Mouse (Mus musculus) midbrain, postnatal 0 days (tissue): ENCODE measurements around the gene Wiz. TPM values are rescaled to one million over a fixed set of nuclear protein-coding genes. Genes with fewer than 3 reads are reported as not detected.

Source experiments
- ATAC-seq: fragments of 200-750 bp; cut with Nextera tagmentation; 2 replicates; pipeline ENCODE4 v1.8.0; 2017; ENCODE audit warnings: moderate number of reproducible peaks, mild to moderate bottlenecking, moderate TSS enrichment, moderate library complexity; ENCODE audit not compliant: low FRiP score
- DNase-seq: peaks from one replicate; pipeline ENCODE4 v3.0.0-alpha.2; 2015; ENCODE audit warnings: low spot score
- H3K27ac ChIP-seq: fragments of 300-500 bp; sonication (generic); 2 replicates; pipeline ENCODE4 v1.5.1; 2014; ENCODE audit warnings: low read depth, mild to moderate bottlenecking, low read length, mixed read lengths
- H3K27me3 ChIP-seq: fragments of 300-500 bp; sonication (generic); 2 replicates; pipeline ENCODE4 v1.6.1; 2014; ENCODE audit warnings: low read length, control low read depth, mixed read lengths; ENCODE audit not compliant: insufficient read depth
- H3K36me3 ChIP-seq: fragments of 300-500 bp; sonication (generic); 2 replicates; pipeline ENCODE4 v1.6.1; 2014; ENCODE audit warnings: low read length, control low read depth, mixed read lengths; ENCODE audit not compliant: insufficient read depth
- H3K4me1 ChIP-seq: fragments of 300-500 bp; sonication (generic); 2 replicates; pipeline ENCODE4 v1.6.1; 2014; ENCODE audit warnings: mild to moderate bottlenecking, control low read depth, antibody characterized with exemption, low read length, mixed read lengths; ENCODE audit not compliant: insufficient read depth
- H3K4me2 ChIP-seq: fragments of 300-500 bp; sonication (generic); 2 replicates; pipeline ENCODE4 v1.6.1; 2014; ENCODE audit warnings: low read depth, mild to moderate bottlenecking, low read length, mixed read lengths; ENCODE audit not compliant: poor library complexity, severe bottlenecking
- H3K4me3 ChIP-seq: fragments of 300-500 bp; sonication (generic); 2 replicates; pipeline ENCODE4 v1.5.1; 2014; ENCODE audit warnings: low read depth, mild to moderate bottlenecking, low read length, moderate library complexity
- H3K9ac ChIP-seq: fragments of 300-500 bp; sonication (generic); replicated peaks from 2 replicates; pipeline ENCODE4 v1.6.1; 2014; ENCODE audit warnings: mild to moderate bottlenecking, low read length, moderate library complexity, mixed read lengths; ENCODE audit not compliant: poor library complexity, severe bottlenecking
- H3K9me3 ChIP-seq: fragments of 300-500 bp; sonication (generic); 2 replicates; pipeline ENCODE4 v1.6.1; 2016; ENCODE audit warnings: low read length, control low read depth
- CTCF ChIP-seq: IDR thresholded peaks from 2 replicates; pipeline ENCODE4 v1.5.1; 2016; ENCODE audit warnings: antibody characterized with exemption, mild to moderate bottlenecking
- WGBS: fragments of 180-500 bp; shearing (Covaris S2); extraction: QIAGEN DNeasy Blood & Tissue Kit; methylation state at CpG from one replicate; pipeline ENCODE4 v1.1.7; 2014; 5-methylcytosine and 5-hydroxymethylcytosine counted together
- polyA plus RNA-seq: library from polyadenylated mRNA; unstranded; fragments of >200 nt; fragmentation: Nextera tagmentation; extraction: Ambion mirVana; gene quantifications from 2 replicates; pipeline ENCODE4 v1.2.1, GENCODE M21; 2015
- total RNA-seq: library from RNA; depleted of rRNA; stranded (reverse); fragments of >200 nt; gene quantifications from 2 replicates; pipeline ENCODE4 v1.2.3, GENCODE M21; 2014

The Wiz gene
- total and polyA plus RNA-seq, 2 experiments from 2014 or later, result 41.3 to 68.0 TPM

DNA sequence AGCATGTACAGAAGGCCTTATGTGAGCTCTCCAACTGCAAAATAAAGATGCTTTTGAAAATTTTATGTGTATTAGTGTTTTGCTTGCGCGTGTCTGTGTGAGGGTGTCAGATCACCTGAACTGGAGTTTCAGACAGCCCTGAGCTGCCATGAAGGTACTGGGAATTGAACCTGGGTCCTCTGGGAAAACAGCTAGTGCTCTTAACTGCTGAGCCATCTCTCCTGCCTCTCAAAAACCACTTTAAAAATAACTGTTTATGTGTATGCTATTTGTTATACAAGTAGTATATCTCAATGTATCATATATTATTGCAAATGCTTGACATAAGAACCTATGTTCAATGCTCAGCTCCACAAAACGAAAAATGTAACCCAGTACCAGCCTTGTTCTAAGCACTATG is 38.0 kb downstream of the Wiz start:
- no peaks in the 10 kb centered on the region for H3K27me3 ChIP-seq
- DNase-seq (no peak), ATAC-seq (no peak)
- H3K27ac ChIP-seq, result no peak overlapping the region
- 76% methylated on average over 3 of the region's 3 CpGs for WGBS
- H3K4me2 ChIP-seq, result no peak overlapping the region
- H3K4me3 ChIP-seq, result no peak overlapping the region; the same call in 1 of the 2 replicates
- peaks cover 8% of the 10 kb centered on the region; the same call in 1 of the 2 replicates for H3K4me1 ChIP-seq
- H3K9me3 ChIP-seq, result no peaks in the 10 kb centered on the region
- H3K9ac ChIP-seq, result no peak overlapping the region
- H3K36me3 ChIP-seq, result peaks cover 27% of the 10 kb centered on the region
- no peak for TF ChIP-seq CTCF

DNA sequence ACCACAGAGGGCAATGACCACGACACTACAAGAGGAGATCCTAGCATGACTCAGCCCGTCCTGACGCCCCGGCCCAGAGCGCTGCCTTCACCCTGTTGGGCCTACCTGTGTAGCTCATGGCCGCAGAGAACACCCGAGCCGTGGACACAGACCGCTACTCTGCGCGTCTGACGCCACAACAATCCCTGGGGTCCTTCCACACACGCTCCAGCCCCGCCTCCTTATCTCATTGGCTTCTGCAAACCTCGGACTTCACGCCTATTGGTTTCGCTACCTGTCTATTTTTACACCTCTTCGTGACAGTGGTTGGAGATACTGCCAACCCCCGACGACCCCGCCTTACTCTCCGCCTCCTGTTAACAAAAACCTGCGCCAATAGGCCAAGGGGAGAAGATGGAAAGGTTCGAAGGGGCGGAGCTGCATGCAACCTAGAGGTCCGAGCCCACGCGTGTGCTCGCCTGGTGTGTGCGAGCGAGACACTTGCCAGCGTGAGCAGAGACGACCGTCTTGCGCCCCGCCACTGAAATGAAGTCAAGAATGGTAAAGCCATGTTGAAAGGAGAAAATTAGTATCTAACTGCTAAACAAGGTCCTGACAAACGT is 38.8 kb downstream of the Wiz start, which contains the start of gene Akap8l:
Akap8l (minus strand) TSS at position 226 of the 602 bp plus-strand sequence.
- peak; percentile 97 for ATAC-seq
- DNase-seq, result peak; percentile 99
- H3K27ac ChIP-seq, result peak within 1 kb of the TSS; percentile 91
- peaks cover 19% of the 10 kb centered on the region for H3K36me3 ChIP-seq
- peak within 1 kb of the TSS; percentile 77 for H3K9ac ChIP-seq
- H3K4me2 ChIP-seq, result peak within 1 kb of the TSS; percentile 69
- H3K9me3 ChIP-seq, result no peaks in the 10 kb centered on the region
- under 1% methylated on average over 37 of the region's 37 CpGs for WGBS
- no peak for TF ChIP-seq CTCF
- H3K27me3 ChIP-seq, result no peaks in the 10 kb centered on the region
- peak within 1 kb of the TSS; percentile 81 for H3K4me3 ChIP-seq
- peaks cover 8% of the 10 kb centered on the region; the same call in 1 of the 2 replicates for H3K4me1 ChIP-seq

DNA sequence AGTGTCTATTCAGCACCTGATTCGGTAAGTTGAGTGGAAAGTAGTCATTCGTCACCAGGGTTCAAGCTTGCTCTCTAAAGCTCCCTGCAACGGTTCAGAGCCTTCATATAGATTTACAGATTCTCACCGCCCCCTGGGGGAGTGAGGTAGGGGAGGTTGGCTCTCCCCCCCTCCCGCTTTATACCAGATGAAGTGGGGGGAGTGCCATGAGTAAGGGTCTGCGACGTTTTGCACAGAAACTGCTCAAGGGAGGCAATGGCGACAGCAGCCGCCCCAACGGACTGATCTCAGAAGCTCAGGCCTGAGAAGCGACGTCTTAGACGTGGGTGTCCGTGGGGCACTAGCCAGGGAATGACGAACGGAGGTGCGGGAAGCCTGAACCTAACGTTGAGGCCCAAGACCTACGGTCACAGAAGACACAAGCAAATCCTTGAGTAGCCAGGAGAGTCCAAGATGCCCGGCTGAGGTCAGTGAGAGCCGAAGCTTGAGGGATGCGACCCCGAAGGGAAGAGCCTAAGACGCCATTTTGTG is 39.3 kb downstream of the Wiz start:
- Histone ChIP-seq H3K9me3 (no peaks in the 10 kb centered on the region), H3K27ac (peak overlapping the region; percentile 91), H3K4me2 (peak overlapping the region; percentile 69), H3K27me3 (no peaks in the 10 kb centered on the region), H3K4me3 (peak overlapping the region; percentile 81), H3K9ac (peak overlapping the region; percentile 77), H3K36me3 (peaks cover 14% of the 10 kb centered on the region), H3K4me1 (peaks cover 8% of the 10 kb centered on the region; the same call in 1 of the 2 replicates)
- under 1% methylated on average over 24 of the region's 24 CpGs for WGBS
- TF ChIP-seq CTCF, result 0 out of 2 replicates have a peak, but pooled peaks have one; percentile 0
- DNase-seq (peak; percentile 45), ATAC-seq (peak; percentile 21)

DNA sequence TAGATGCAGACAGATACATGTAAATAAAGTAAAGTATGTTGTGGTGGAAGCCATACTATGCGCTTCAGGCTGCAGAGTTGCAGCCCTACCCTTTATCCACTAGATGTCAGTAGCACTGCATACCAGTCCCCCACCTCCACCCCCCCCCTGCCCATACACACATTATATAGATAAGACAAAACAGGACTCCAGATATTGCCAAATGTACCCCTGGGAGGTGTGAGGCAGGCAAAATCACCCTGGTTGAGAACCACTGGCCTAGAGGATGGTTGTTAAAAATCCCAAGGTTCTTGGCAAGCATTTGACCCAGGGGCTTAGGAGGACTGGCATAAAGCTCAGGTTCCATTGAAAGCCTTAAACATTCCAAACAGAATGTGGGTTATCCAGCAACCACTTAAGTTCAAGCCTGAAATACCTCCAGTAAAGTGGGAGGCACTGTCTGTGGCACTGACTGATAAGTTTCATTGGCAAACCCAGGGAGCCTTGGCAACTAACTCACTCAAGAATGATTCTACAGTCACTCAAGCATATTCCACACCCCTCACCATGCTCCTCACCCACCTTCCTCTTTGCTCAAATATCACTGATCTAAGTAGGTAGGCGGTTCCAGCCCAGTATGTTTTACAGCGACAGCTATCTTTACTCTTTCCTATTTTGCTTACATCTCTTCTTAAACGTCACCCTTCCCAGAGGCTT is 40.1 kb downstream of the Wiz start:
- ATAC-seq, result no peak
- Histone ChIP-seq H3K27ac (peak overlapping the region; percentile 91), H3K27me3 (no peaks in the 10 kb centered on the region), H3K4me2 (peak overlapping the region; percentile 69), H3K4me1 (peaks cover 8% of the 10 kb centered on the region; the same call in 1 of the 2 replicates), H3K36me3 (peaks cover 6% of the 10 kb centered on the region; the same call in 1 of the 2 replicates), H3K4me3 (peak overlapping the region; percentile 81), H3K9ac (peak overlapping the region; percentile 77), H3K9me3 (no peaks in the 10 kb centered on the region)
- peak; percentile 93 for TF ChIP-seq CTCF
- peak; percentile 73 for DNase-seq
- WGBS, result 9% methylated on average over 4 of the region's 4 CpGs

DNA sequence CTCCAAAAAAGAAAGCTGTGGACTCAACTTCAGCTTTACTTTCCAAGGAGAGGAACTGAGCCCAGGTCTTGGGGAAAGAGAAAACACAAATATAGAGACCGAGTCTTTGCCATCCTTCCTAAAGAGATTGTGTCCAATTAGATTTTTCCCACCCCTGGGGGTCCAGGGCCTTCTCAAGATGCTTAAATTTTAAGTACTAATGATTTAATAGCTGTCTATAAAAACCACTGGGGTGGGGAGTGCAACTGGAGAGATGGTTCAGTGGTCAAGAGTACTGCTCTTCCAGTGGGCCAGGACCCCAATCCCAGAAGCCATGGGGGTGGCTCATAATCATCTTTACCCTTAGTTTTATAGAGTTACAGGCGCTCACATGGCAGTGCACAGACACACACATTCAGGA is 40.8 kb downstream of the Wiz start:
- 0 out of 2 replicates have a peak overlapping the region, but pooled peaks have one; percentile 29 for H3K9ac ChIP-seq
- peaks cover 8% of the 10 kb centered on the region; the same call in 1 of the 2 replicates for H3K4me1 ChIP-seq
- no peak for DNase-seq
- ATAC-seq, result no peak
- H3K4me2 ChIP-seq, result peak overlapping the region; percentile 69
- no peaks in the 10 kb centered on the region for H3K9me3 ChIP-seq
- no peak for TF ChIP-seq CTCF
- H3K36me3 ChIP-seq, result peaks cover 1% of the 10 kb centered on the region; the same call in 1 of the 2 replicates
- no peak overlapping the region for H3K27ac ChIP-seq
- no peak overlapping the region; the same call in 1 of the 2 replicates for H3K4me3 ChIP-seq
- 91% methylated on average over 2 of the region's 2 CpGs for WGBS
- H3K27me3 ChIP-seq, result no peaks in the 10 kb centered on the region
